Mouse (Mus musculus) forebrain, postnatal 0 days (tissue): ENCODE measurements around the gene Selp. TPM values are rescaled to one million over a fixed set of nuclear protein-coding genes. Genes with fewer than 3 reads are reported as not detected.

ENCODE experiments used
- ATAC-seq: fragments of 200-750 bp; cut with Nextera tagmentation; 2 replicates; pipeline ENCODE4 v1.8.0; 2017; ENCODE audit warnings: mild to moderate bottlenecking, moderate library complexity
- DNase-seq: peaks from one replicate; pipeline ENCODE4 v3.0.0-alpha.2; 2015
- H3K27ac ChIP-seq: fragments of 300-500 bp; sonication (generic); 2 replicates; pipeline ENCODE4 v1.5.1; 2014; ENCODE audit warnings: low read depth, mild to moderate bottlenecking, antibody characterized with exemption, low read length, moderate library complexity, mixed read lengths
- H3K27me3 ChIP-seq: fragments of 300-500 bp; sonication (generic); 2 replicates; pipeline ENCODE4 v1.6.1; 2014; ENCODE audit warnings: mild to moderate bottlenecking, low read length, mixed read lengths; ENCODE audit not compliant: insufficient read depth
- H3K36me3 ChIP-seq: fragments of 300-500 bp; sonication (generic); 2 replicates; pipeline ENCODE4 v1.6.1; 2014; ENCODE audit warnings: mild to moderate bottlenecking, moderate library complexity; ENCODE audit not compliant: insufficient read depth
- H3K4me1 ChIP-seq: fragments of 300-500 bp; sonication (generic); 2 replicates; pipeline ENCODE4 v1.6.1; 2014; ENCODE audit warnings: antibody characterized with exemption; ENCODE audit not compliant: insufficient read depth
- H3K4me2 ChIP-seq: fragments of 300-500 bp; sonication (generic); 2 replicates; pipeline ENCODE4 v1.6.1; 2014; ENCODE audit warnings: low read depth, mild to moderate bottlenecking, moderate library complexity
- H3K4me3 ChIP-seq: fragments of 300-500 bp; sonication (generic); 2 replicates; pipeline ENCODE4 v1.5.1; 2014; ENCODE audit warnings: low read depth, low read length, mixed read lengths
- H3K9ac ChIP-seq: fragments of 300-500 bp; sonication (generic); 2 replicates; pipeline ENCODE4 v1.6.1; 2014; ENCODE audit warnings: mild to moderate bottlenecking
- H3K9me3 ChIP-seq: fragments of 300-500 bp; sonication (generic); 2 replicates; pipeline ENCODE4 v1.6.1; 2016; ENCODE audit warnings: low read length
- CTCF ChIP-seq: sonication (generic); IDR thresholded peaks from 2 replicates; pipeline ENCODE4 v1.5.1; 2016; ENCODE audit warnings: antibody characterized with exemption, control low read depth, low read depth
- WGBS: fragments of 180-500 bp; shearing (Covaris S2); extraction: QIAGEN DNeasy Blood & Tissue Kit; methylation state at CpG from one replicate; pipeline ENCODE4 v1.1.7; 2014; 5-methylcytosine and 5-hydroxymethylcytosine counted together
- polyA plus RNA-seq: library from polyadenylated mRNA; unstranded; fragments of >200 nt; fragmentation: Nextera tagmentation; extraction: Ambion mirVana; gene quantifications from 2 replicates; pipeline ENCODE4 v1.2.1, GENCODE M21; 2015
- total RNA-seq: library from RNA; depleted of rRNA; stranded (reverse); fragments of >200 nt; gene quantifications from 2 replicates; pipeline ENCODE4 v1.2.3, GENCODE M21; 2014; rRNA removed

The Selp gene
- not detected in 2 replicates for total RNA-seq
- polyA plus RNA-seq, result not detected in 2 replicates

DNA sequence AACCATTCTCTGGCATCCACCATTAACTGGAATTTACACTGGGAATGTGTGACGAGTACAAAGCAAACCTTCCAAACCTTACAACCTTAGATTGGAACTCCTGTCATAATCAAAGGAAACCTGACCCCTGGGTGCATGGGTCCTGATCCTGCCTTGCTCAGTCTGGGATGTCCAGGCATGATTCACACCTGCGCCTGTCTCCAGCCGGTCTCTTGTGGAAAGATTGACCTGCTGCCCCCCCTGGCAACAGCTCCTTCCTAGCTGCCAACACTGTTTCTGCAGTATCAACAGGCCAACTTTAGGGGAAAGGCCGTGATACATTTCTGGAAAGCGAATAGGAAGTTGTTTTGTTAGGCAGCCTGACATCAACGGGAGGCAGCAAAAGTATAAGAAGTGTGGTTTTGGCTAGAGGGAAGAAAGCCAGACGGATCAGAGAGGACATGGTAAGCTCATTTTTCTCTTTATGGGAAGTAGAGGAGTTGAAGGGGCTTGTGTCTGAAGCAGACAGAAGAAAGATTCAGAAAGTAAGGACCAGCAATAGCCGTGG, at the start of gene Selp:
TSS of gene Selp (plus strand) at position 318 of the 547 bp plus-strand sequence.
- no peak for ATAC-seq
- H3K4me3 ChIP-seq, result no peak within 1 kb of the TSS
- no peaks in the 10 kb centered on the region for H3K9me3 ChIP-seq
- no peak for DNase-seq
- no peak within 1 kb of the TSS for H3K4me2 ChIP-seq
- no peaks in the 10 kb centered on the region for H3K36me3 ChIP-seq
- TF ChIP-seq CTCF, result no peak
- no peaks in the 10 kb centered on the region for H3K4me1 ChIP-seq
- 50% methylated on average over 8 of the region's 8 CpGs for WGBS
- H3K27me3 ChIP-seq, result no peaks in the 10 kb centered on the region
- H3K9ac ChIP-seq, result no peak within 1 kb of the TSS
- no peak within 1 kb of the TSS for H3K27ac ChIP-seq

DNA sequence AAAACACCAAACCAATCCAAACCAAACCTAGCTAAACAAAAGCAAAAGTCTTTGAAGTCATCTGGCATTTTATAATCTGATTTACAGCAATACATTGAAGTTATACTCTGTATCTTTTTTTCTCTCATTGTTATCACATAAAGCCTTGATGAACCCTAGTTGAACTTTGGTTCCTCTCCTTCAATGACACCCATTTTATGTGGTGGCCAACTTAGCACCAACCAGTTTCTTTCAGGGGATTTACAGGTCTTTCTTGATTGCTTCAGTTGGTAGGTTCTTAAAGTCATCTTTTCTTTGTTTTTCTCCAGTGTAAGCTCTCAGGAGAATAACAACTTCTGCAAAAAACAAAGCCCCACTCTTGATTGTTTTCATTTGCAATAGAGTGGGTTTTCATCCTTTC, 45.8 kb upstream of the Selp start:
- DNase-seq (no peak), ATAC-seq (no peak)
- no peaks in the 10 kb centered on the region for H3K27me3 ChIP-seq
- H3K9ac ChIP-seq, result no peak overlapping the region
- no peaks in the 10 kb centered on the region for H3K9me3 ChIP-seq
- TF ChIP-seq CTCF, result no peak
- no peaks in the 10 kb centered on the region for H3K4me1 ChIP-seq
- H3K27ac ChIP-seq, result no peak overlapping the region
- no peaks in the 10 kb centered on the region for H3K36me3 ChIP-seq
- H3K4me3 ChIP-seq, result no peak overlapping the region
- no peak overlapping the region for H3K4me2 ChIP-seq

DNA sequence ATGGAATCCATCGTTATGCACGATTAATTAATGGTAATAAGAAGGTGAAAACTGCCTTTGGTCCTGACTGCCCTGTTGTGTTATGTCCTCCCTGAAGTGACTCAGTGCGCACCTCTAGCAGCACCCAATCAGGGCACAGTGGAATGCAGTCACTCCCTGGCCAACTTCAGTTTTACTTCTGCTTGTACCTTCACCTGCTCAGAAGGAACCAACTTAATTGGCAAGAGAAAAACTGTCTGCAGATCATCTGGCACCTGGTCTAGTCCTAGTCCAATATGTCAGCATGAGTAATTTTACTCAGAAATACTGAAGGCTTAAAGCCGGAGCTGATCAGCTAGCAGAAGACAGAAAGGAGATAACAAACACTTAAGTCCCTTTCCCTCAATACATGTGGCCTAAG, 44.6 kb upstream of the Selp start:
- no peak for TF ChIP-seq CTCF
- no peaks in the 10 kb centered on the region for H3K27me3 ChIP-seq
- 90% methylated on average over 4 of the region's 4 CpGs for WGBS
- H3K4me3 ChIP-seq, result no peak overlapping the region
- H3K36me3 ChIP-seq, result no peaks in the 10 kb centered on the region
- H3K4me1 ChIP-seq, result no peaks in the 10 kb centered on the region
- no peak overlapping the region for H3K27ac ChIP-seq
- no peaks in the 10 kb centered on the region for H3K9me3 ChIP-seq
- H3K9ac ChIP-seq, result no peak overlapping the region
- no peak for ATAC-seq
- H3K4me2 ChIP-seq, result no peak overlapping the region
- no peak for DNase-seq

DNA sequence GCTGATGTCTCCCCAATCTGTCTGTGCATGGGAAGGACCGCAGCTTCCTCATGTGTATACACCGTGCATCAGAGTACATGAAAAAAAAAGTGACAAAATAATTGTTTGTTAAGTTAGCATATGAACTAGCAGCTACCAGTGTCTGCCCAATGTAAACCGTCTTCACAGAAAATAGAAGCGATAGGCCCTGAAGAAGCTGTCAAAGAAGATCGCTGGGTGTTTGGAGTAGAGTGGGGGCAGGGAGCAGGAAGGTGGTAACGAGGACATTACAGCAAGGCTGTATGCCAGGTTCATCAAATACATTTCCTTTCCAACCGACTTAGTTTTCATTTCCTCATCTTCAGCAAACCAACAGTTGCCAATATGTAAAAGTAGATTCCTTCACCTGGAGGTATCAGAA, 44.0 kb upstream of the Selp start:
- Histone ChIP-seq H3K4me2 (no peak overlapping the region), H3K4me3 (no peak overlapping the region), H3K9ac (no peak overlapping the region), H3K27me3 (no peaks in the 10 kb centered on the region), H3K36me3 (no peaks in the 10 kb centered on the region), H3K4me1 (no peaks in the 10 kb centered on the region), H3K9me3 (no peaks in the 10 kb centered on the region), H3K27ac (no peak overlapping the region)
- no peak for ATAC-seq
- WGBS, result 74% methylated on average over 7 of the region's 7 CpGs
- no peak for TF ChIP-seq CTCF
- DNase-seq, result no peak

DNA sequence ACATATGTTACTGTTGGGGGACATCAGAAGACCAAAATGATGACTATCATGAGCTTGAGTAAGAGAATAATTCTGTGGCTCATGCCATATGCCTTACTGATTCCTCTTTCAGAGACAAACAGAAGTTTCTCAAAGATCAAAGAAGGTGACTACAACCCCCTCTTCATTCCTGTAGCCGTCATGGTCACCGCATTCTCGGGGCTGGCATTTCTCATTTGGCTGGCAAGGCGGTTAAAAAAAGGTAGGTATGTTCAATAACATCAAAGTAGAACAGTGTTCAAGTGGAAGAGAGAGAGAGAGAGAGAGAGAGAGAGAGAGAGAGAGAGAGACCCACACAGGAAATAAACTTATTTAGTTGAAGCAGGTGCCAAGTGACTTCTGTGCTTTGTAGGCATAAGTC, 43.1 kb upstream of the Selp start:
- Histone ChIP-seq H3K36me3 (no peaks in the 10 kb centered on the region), H3K27ac (no peak overlapping the region), H3K9me3 (no peaks in the 10 kb centered on the region), H3K4me3 (no peak overlapping the region), H3K27me3 (no peaks in the 10 kb centered on the region), H3K4me2 (no peak overlapping the region), H3K9ac (no peak overlapping the region), H3K4me1 (no peaks in the 10 kb centered on the region)
- no peak for TF ChIP-seq CTCF
- no peak for DNase-seq
- no peak for ATAC-seq
- 94% methylated on average over 4 of the region's 4 CpGs for WGBS

DNA sequence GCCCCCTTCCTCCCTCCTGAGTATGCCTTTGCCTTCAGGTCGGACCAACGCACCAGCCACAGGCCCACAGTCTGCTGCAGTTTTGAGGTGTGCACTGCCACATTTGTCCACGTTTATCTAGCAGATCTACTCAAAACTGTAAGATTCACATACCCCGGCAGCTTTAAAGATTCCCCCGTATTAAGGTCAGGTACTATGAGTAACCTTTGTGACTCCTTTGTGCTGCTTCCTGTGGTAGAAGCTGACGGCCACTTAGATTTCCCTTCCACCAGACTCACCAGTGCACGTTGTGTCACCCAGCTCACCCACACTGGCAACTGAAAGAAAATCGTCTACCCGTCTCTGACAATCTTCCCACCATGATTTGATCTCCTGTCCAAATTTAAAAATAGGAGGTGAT, 42.0 kb upstream of the Selp start:
- 91% methylated on average over 9 of the region's 9 CpGs for WGBS

DNA sequence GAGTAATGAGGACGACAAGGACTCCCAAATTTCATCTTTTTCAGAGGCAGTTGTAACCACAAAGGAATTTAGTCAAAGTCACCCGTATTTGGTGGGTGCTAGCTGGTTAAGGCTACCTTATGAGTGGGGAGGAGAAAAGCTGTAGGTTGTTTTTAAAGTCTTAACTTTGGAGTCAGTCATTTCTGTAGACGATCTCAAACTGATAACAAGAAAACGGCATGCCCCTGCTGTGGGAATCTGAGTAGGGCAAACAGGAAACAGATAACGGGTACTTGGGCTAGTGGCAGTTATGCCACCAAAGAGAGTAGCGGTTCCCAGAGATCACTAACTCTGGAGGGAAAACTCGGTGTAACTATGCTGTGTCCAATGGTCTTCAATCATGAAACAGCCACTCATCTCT, 41.3 kb upstream of the Selp start:
- Histone ChIP-seq H3K4me2 (no peak overlapping the region), H3K36me3 (no peaks in the 10 kb centered on the region), H3K27me3 (no peaks in the 10 kb centered on the region), H3K4me3 (no peak overlapping the region), H3K4me1 (no peaks in the 10 kb centered on the region), H3K27ac (no peak overlapping the region), H3K9ac (no peak overlapping the region), H3K9me3 (no peaks in the 10 kb centered on the region)
- no peak for ATAC-seq
- WGBS, result 92% methylated on average over 7 of the region's 7 CpGs
- DNase-seq, result no peak
- no peak for TF ChIP-seq CTCF

More for the DNA sequence above, 42.0 kb upstream of the Selp start:
- no peak overlapping the region for H3K4me2 ChIP-seq
- ATAC-seq (no peak), DNase-seq (no peak)
- H3K9ac ChIP-seq, result no peak overlapping the region
- no peak for TF ChIP-seq CTCF
- no peaks in the 10 kb centered on the region for H3K36me3 ChIP-seq
- no peaks in the 10 kb centered on the region for H3K4me1 ChIP-seq
- H3K9me3 ChIP-seq, result no peaks in the 10 kb centered on the region
- H3K27ac ChIP-seq, result no peak overlapping the region
- no peaks in the 10 kb centered on the region for H3K27me3 ChIP-seq
- H3K4me3 ChIP-seq, result no peak overlapping the region
